Comparison of ENCODE assay signal across 8 mouse cellular contexts in genomic region chr8:123682073-123682761, GRCm38 (mm10). TPM values are rescaled to one million over a fixed set of nuclear protein-coding genes. Genes with fewer than 3 reads are reported as not detected.
A peak's percentile ranks its signal among the peaks of the same experiment; 100 is the strongest.
DNase-seq lines count a peak whose midpoint lies in the region; ATAC-seq lines count a peak whose summit lies in the region.

No protein-coding gene starts in this region.

- H3K27me3 ChIP-seq in heart, embryonic 12.5 days (replicated peaks), result no peaks in the 10 kb centered on the region
- H3K27me3 ChIP-seq in embryonic facial prominence, embryonic 15.5 days, result no peaks in the 10 kb centered on the region

- no peak overlapping the region for H3K4me3 ChIP-seq in heart, embryonic 12.5 days
- H3K4me3 ChIP-seq in embryonic facial prominence, embryonic 15.5 days (replicated peaks), result no peak overlapping the region

- no peak overlapping the region for H3K9ac ChIP-seq in heart, embryonic 12.5 days
- H3K9ac ChIP-seq in embryonic facial prominence, embryonic 15.5 days, result no peak overlapping the region

- peak; percentile 64 for ATAC-seq in heart, embryonic 12.5 days (ENCODE audit: insufficient number of reproducible peaks, low FRiP score)
- ATAC-seq in embryonic facial prominence, embryonic 15.5 days (ENCODE audit: insufficient number of reproducible peaks, low FRiP score, low TSS enrichment, low read depth), result 0 out of 2 replicates have a peak, but pooled peaks have one; percentile 36

- no peaks in the 10 kb centered on the region for H3K36me3 ChIP-seq in heart, embryonic 12.5 days
- no peaks in the 10 kb centered on the region for H3K36me3 ChIP-seq in embryonic facial prominence, embryonic 15.5 days

- no peak overlapping the region for H3K27ac ChIP-seq in heart, embryonic 12.5 days (ENCODE audit: poor library complexity, severe bottlenecking)
- H3K27ac ChIP-seq in embryonic facial prominence, embryonic 15.5 days (replicated peaks), result no peak overlapping the region

- no peak for DNase-seq in heart, postnatal 36 days
- peak; percentile 97 for DNase-seq in ZHBTc4 (ENCODE audit: low read depth, low spot score)
- peak; percentile 69 for DNase-seq in kidney, postnatal 10 days
- DNase-seq in lung, postnatal 14 days, result peak; percentile 26
- DNase-seq in adipocyte (ENCODE audit: low spot score), result no peak
- no peak for DNase-seq in right cerebral cortex, postnatal 25 days

- intact Hi-C loops in heart, postnatal 36 days (cut with DNase I), result no loop called here

- WGBS in heart, embryonic 12.5 days, result 25% methylated on average over 18 of the region's 18 CpGs
- WGBS in embryonic facial prominence, embryonic 15.5 days, result 21% methylated on average over 18 of the region's 18 CpGs

- no peaks in the 10 kb centered on the region for H3K9me3 ChIP-seq in heart, embryonic 12.5 days (replicated peaks)
- no peaks in the 10 kb centered on the region for H3K9me3 ChIP-seq in embryonic facial prominence, embryonic 15.5 days (replicated peaks)

- H3K4me1 ChIP-seq in heart, embryonic 12.5 days (replicated peaks), result peaks cover 5% of the 10 kb centered on the region; the same call in 1 of the 2 replicates
- H3K4me1 ChIP-seq in embryonic facial prominence, embryonic 15.5 days, result peaks cover 7% of the 10 kb centered on the region; the same call in 1 of the 2 replicates

- H3K4me2 ChIP-seq in heart, embryonic 12.5 days, result peak overlapping the region; percentile 29
- H3K4me2 ChIP-seq in embryonic facial prominence, embryonic 15.5 days (replicated peaks), result peak overlapping the region; percentile 31

RNA-seq across cellular contexts. Expression of gene Rhou, which starts 28.5 kb away (rescaled TPM):
- 10.7 and 13.4 TPM in 2 replicates for polyA plus RNA-seq in heart, embryonic 12.5 days (2016; fragmentation: Nextera tagmentation; extraction: Ambion mirVana)
- 1 to 10 TPM; 6.6 to 8.3 TPM for total RNA-seq in heart, postnatal 36 days (2021)
- polyA plus RNA-seq in embryonic facial prominence, embryonic 15.5 days (2015; fragmentation: Nextera tagmentation; extraction: Ambion mirVana), result 9.0 and 10.3 TPM in 2 replicates

Comparison
In these comparisons a context has a peak if more than half of its experiments do, and no peak if none do; other contexts are left out.
1. DNase-seq: peak in ZHBTc4 (single experiment), kidney, postnatal 10 days (single experiment) and lung, postnatal 14 days (single experiment); none in heart, postnatal 36 days (0 of 2), adipocyte (single experiment) and right cerebral cortex, postnatal 25 days (single experiment).